Mouse (Mus musculus): ENCODE results near the gene Tmem50a. TPM values are rescaled to one million over a fixed set of nuclear protein-coding genes. Genes with fewer than 3 reads are reported as not detected.

The Tmem50a gene
- polyA plus RNA-seq, 1 experiment from 2014 or later: 167 TPM

GRCm38 (mm10) chr4:134937240-134938176, 22.7 kb upstream of the Tmem50a start:
- no peak for ATAC-seq (ENCODE audit: low FRiP score, low read depth)

GRCm38 (mm10) chr4:134930684-134931481, 16.1 kb upstream of the Tmem50a start, which contains the start of gene Syf2:
Gene Syf2 (plus strand): TSS chr4:134930898.
- under 1% methylated on average over 68 of the region's 68 CpGs for WGBS
- H3K4me2 ChIP-seq (replicated peaks): peak within 1 kb of the TSS; percentile 94
- H3K9me3 ChIP-seq: no peaks in the 10 kb centered on the region
- H3K27ac ChIP-seq (replicated peaks): peak within 1 kb of the TSS; percentile 73
- H3K4me1 ChIP-seq: peaks cover 16% of the 10 kb centered on the region
- H3K4me3 ChIP-seq: peak within 1 kb of the TSS; percentile 85
- peaks cover 58% of the 10 kb centered on the region for H3K36me3 ChIP-seq
- ATAC-seq (ENCODE audit: low FRiP score, low read depth): peak; percentile 94
- no peaks in the 10 kb centered on the region for H3K27me3 ChIP-seq
- H3K9ac ChIP-seq (replicated peaks): peak within 1 kb of the TSS; percentile 87

More at GRCm38 (mm10) chr4:134937240-134938176, 22.7 kb upstream of the Tmem50a start:
- WGBS: 74% methylated on average over 17 of the region's 17 CpGs
- Histone ChIP-seq H3K4me2 (replicated peaks) (no peak overlapping the region), H3K27me3 (peaks cover 16% of the 10 kb centered on the region), H3K4me1 (no peaks in the 10 kb centered on the region; the same call in 1 of the 2 replicates), H3K9me3 (no peaks in the 10 kb centered on the region), H3K4me3 (no peak overlapping the region), H3K9ac (replicated peaks) (no peak overlapping the region), H3K36me3 (peaks cover 52% of the 10 kb centered on the region), H3K27ac (replicated peaks) (no peak overlapping the region)

GRCm38 (mm10) chr4:134930190-134930589, 15.4 kb upstream of the Tmem50a start:
- Histone ChIP-seq H3K4me1 (peaks cover 23% of the 10 kb centered on the region), H3K27ac (replicated peaks) (0 out of 2 replicates have a peak overlapping the region, but pooled peaks have one; percentile 35), H3K9ac (replicated peaks) (peak overlapping the region; percentile 24; the same call in 1 of the 2 replicates), H3K9me3 (no peaks in the 10 kb centered on the region), H3K4me2 (replicated peaks) (peak overlapping the region; percentile 94), H3K36me3 (peaks cover 58% of the 10 kb centered on the region), H3K4me3 (peak overlapping the region; percentile 85), H3K27me3 (no peaks in the 10 kb centered on the region)
- WGBS: 32% methylated on average over 9 of the region's 9 CpGs
- peak; percentile 39; the same call in 1 of the 2 replicates for ATAC-seq (ENCODE audit: low FRiP score, low read depth)

GRCm38 (mm10) chr4:134929536-134929935, 14.7 kb upstream of the Tmem50a start:
- Histone ChIP-seq H3K4me1 (peaks cover 24% of the 10 kb centered on the region), H3K27ac (replicated peaks) (no peak overlapping the region), H3K9me3 (no peaks in the 10 kb centered on the region), H3K36me3 (peaks cover 53% of the 10 kb centered on the region), H3K4me2 (replicated peaks) (no peak overlapping the region), H3K9ac (replicated peaks) (no peak overlapping the region), H3K4me3 (no peak overlapping the region), H3K27me3 (no peaks in the 10 kb centered on the region)
- WGBS: 87% methylated on average over 4 of the region's 4 CpGs
- ATAC-seq (ENCODE audit: low FRiP score, low read depth): no peak

GRCm38 (mm10) chr4:134928464-134928836, 13.6 kb upstream of the Tmem50a start:
- Histone ChIP-seq H3K27me3 (no peaks in the 10 kb centered on the region), H3K4me1 (peaks cover 24% of the 10 kb centered on the region), H3K4me2 (replicated peaks) (no peak overlapping the region), H3K36me3 (peaks cover 42% of the 10 kb centered on the region), H3K9me3 (no peaks in the 10 kb centered on the region), H3K27ac (replicated peaks) (no peak overlapping the region), H3K4me3 (no peak overlapping the region), H3K9ac (replicated peaks) (no peak overlapping the region)
- no peak for ATAC-seq (ENCODE audit: low FRiP score, low read depth)
- WGBS: 96% methylated on average over 1 of the region's 1 CpGs

- Histone ChIP-seq H3K27me3 (no peaks in the 10 kb centered on the region), H3K9ac (replicated peaks) (no peak overlapping the region), H3K36me3 (peaks cover 37% of the 10 kb centered on the region), H3K4me1 (peaks cover 24% of the 10 kb centered on the region), H3K9me3 (no peaks in the 10 kb centered on the region), H3K4me3 (no peak overlapping the region), H3K27ac (replicated peaks) (no peak overlapping the region), H3K4me2 (replicated peaks) (no peak overlapping the region)
- WGBS: 76% methylated on average over 5 of the region's 5 CpGs
- ATAC-seq (ENCODE audit: low FRiP score, low read depth): no peak
Measured at GRCm38 (mm10) chr4:134927815-134928463, 13.1 kb upstream of the Tmem50a start.

- no peak for ATAC-seq (ENCODE audit: low FRiP score, low read depth)
Measured at GRCm38 (mm10) chr4:134925206-134925605, 10.4 kb upstream of the Tmem50a start.

GRCm38 (mm10) chr4:134924019-134924741, 9.4 kb upstream of the Tmem50a start:
- peaks cover 35% of the 10 kb centered on the region for H3K36me3 ChIP-seq
- peak overlapping the region; percentile 97 for H3K9ac ChIP-seq (replicated peaks)
- WGBS: under 1% methylated on average over 75 of the region's 75 CpGs
- H3K27ac ChIP-seq (replicated peaks): peak overlapping the region; percentile 92
- peaks cover 19% of the 10 kb centered on the region for H3K4me1 ChIP-seq
- no peaks in the 10 kb centered on the region for H3K27me3 ChIP-seq
- H3K4me3 ChIP-seq: peak overlapping the region; percentile 100
- no peaks in the 10 kb centered on the region for H3K9me3 ChIP-seq
- peak; percentile 10; the same call in 1 of the 2 replicates for ATAC-seq (ENCODE audit: low FRiP score, low read depth)
- peak overlapping the region; percentile 87 for H3K4me2 ChIP-seq (replicated peaks)

More at GRCm38 (mm10) chr4:134925206-134925605, 10.4 kb upstream of the Tmem50a start:
- Histone ChIP-seq H3K9ac (replicated peaks) (no peak overlapping the region; the same call in 1 of the 2 replicates), H3K27ac (replicated peaks) (no peak overlapping the region), H3K4me3 (peak overlapping the region; percentile 100), H3K27me3 (no peaks in the 10 kb centered on the region), H3K9me3 (no peaks in the 10 kb centered on the region), H3K4me2 (replicated peaks) (peak overlapping the region; percentile 87), H3K36me3 (peaks cover 35% of the 10 kb centered on the region), H3K4me1 (peaks cover 19% of the 10 kb centered on the region)
- 87% methylated on average over 8 of the region's 8 CpGs for WGBS

- peaks cover 32% of the 10 kb centered on the region for H3K36me3 ChIP-seq
- H3K4me2 ChIP-seq (replicated peaks): peak within 1 kb of the TSS; percentile 87
- H3K9ac ChIP-seq (replicated peaks): peak within 1 kb of the TSS; percentile 97
- no peaks in the 10 kb centered on the region for H3K9me3 ChIP-seq
- peaks cover 19% of the 10 kb centered on the region for H3K4me1 ChIP-seq
- ATAC-seq (ENCODE audit: low FRiP score, low read depth): peak; percentile 95
- H3K27me3 ChIP-seq: no peaks in the 10 kb centered on the region
- peak within 1 kb of the TSS; percentile 92 for H3K27ac ChIP-seq (replicated peaks)
- H3K4me3 ChIP-seq: peak within 1 kb of the TSS; percentile 100
- WGBS: under 1% methylated on average over 64 of the region's 64 CpGs
Measured at GRCm38 (mm10) chr4:134923258-134924018, 8.6 kb upstream of the Tmem50a start, which contains the start of gene Rsrp1. Gene Rsrp1 (plus strand): TSS chr4:134923592.

GRCm38 (mm10) chr4:134922925-134923244, 8.1 kb upstream of the Tmem50a start:
- peak overlapping the region; percentile 71 for H3K9ac ChIP-seq (replicated peaks)
- H3K9me3 ChIP-seq: no peaks in the 10 kb centered on the region
- H3K4me1 ChIP-seq: peaks cover 19% of the 10 kb centered on the region
- peak overlapping the region; percentile 87 for H3K4me2 ChIP-seq (replicated peaks)
- under 1% methylated on average over 13 of the region's 13 CpGs for WGBS
- H3K27me3 ChIP-seq: no peaks in the 10 kb centered on the region
- peak; percentile 61 for ATAC-seq (ENCODE audit: low FRiP score, low read depth)
- peak overlapping the region; percentile 92 for H3K27ac ChIP-seq (replicated peaks)
- H3K4me3 ChIP-seq: peak overlapping the region; percentile 100
- peaks cover 27% of the 10 kb centered on the region for H3K36me3 ChIP-seq

Measured in midbrain, embryonic 12.5 days (tissue).